Mouse (Mus musculus): ENCODE results near the gene 1700123O20Rik.

DNA sequence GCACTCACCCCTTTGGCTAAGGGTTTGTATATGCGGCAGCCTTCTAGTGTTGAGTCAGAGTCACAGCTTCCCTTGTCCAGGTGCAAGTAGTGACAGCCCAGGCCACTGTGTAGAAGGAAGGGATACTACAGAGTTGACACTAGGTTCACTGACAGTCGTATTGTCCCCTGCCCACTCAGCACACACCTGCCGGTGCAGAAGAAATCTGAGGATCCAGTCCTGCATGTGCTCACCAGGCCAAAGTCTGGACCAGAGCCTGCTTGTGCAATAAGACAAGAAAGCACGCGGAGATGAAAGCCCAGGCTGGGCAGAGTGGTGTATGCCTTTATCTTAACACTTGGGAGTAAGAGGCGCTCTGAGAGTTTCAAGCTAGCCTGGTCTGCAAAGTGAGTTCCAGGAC is 9.0 kb downstream of the 1700123O20Rik start:
- TF ChIP-seq CTCF (IDR thresholded peaks at IDR 0.05; ENCODE audit: insufficient read depth, low read depth, low read length) (no peak), POLR2A (IDR thresholded peaks at IDR 0.05; ENCODE audit: insufficient read depth, low read depth, low read length) (no peak)

Data from olfactory bulb, adult 2 months (tissue).